Mouse (Mus musculus) layer of hippocampus, adult 2 months (tissue): ENCODE measurements around the gene Commd4. TPM values are rescaled to one million over a fixed set of nuclear protein-coding genes. Genes with fewer than 3 reads are reported as not detected.

ENCODE experiments used
- DNase-seq, 2 experiments: peaks; one replicate each; pipeline ENCODE4 v3.0.0; 2022; ENCODE audit warnings: low spot score in 2 of 2
- H3K27ac ChIP-seq: fragments of 200-600 bp; 2 replicates; pipeline ENCODE4 v1.8.1; 2022
- H3K4me3 ChIP-seq: fragments of 200-600 bp; 2 replicates; pipeline ENCODE4 v1.8.1; 2022; ENCODE audit warnings: mild to moderate bottlenecking
- CTCF ChIP-seq: fragments of 200-600 bp; conservative IDR thresholded peaks from 2 replicates; pipeline ENCODE4 v1.8.1; 2022; ENCODE audit warnings: antibody characterized with exemption, mild to moderate bottlenecking, moderate library complexity
- total RNA-seq, 2 experiments: library from RNA; stranded (reverse); gene quantifications; 2 replicates each; pipeline ENCODE4 v1.2.3; 2021

Gene Commd4
- total RNA-seq, 2 experiments from 2014 or later: 94.5 to 94.7 TPM

GRCm38 (mm10) chr9:57137777-57138176 lies 20.4 kb downstream of the Commd4 start:
- H3K4me3 ChIP-seq: no peak overlapping the region
- H3K27ac ChIP-seq: no peak overlapping the region
- no peak for DNase-seq
- TF ChIP-seq CTCF: no peak

DNA sequence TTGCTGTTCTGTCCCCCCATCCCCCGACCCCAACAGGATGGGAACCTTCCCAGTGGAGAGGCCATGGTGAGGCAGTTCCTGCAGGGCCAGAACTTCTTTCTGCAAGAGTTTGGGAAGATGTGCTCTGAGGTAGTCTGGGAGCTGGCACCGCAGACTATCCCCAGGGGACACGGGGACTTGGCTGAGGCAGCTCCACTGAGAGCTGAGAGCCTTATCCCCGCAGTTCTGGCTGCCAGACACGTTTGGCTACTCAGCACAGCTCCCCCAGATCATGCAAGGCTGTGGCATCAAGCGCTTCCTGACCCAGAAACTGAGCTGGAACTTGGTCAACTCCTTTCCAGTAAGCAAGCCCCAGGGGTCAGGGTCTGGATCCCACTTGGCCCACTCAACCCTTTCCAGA lies 20.9 kb downstream of the Commd4 start:
- Histone ChIP-seq H3K27ac (no peak overlapping the region), H3K4me3 (no peak overlapping the region)
- DNase-seq: no peak
- no peak for TF ChIP-seq CTCF

GRCm38 (mm10) chr9:57130577-57131433 lies 27.3 kb downstream of the Commd4 start, which contains the start of gene Man2c1:
TSS of gene Man2c1 (plus strand) at chr9:57130690.
- peak within 1 kb of the TSS; percentile 92 for H3K4me3 ChIP-seq
- TF ChIP-seq CTCF: peak; percentile 90
- H3K27ac ChIP-seq: peak within 1 kb of the TSS; percentile 97
- peak; percentile 90 to 94 for DNase-seq

DNA sequence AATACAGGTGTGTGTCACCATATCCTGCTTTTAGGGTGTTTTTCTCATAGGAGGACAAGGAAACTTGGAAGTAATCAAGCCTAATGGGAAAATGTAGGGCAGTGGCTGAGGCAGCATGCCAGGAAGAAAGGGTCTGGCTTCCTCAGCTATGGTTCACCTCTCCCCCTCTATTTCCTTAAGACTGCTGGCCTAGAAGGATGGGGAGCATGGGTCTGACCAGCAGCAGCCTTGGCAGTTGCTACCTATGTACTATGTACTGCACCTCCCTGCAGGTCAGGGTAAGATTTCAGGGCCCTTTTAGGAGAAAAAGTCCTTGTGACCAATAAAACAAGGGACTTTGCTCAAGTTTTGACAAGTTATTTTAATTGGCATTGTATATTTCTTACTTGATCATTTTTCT lies 28.5 kb downstream of the Commd4 start:
- Histone ChIP-seq H3K27ac (peak overlapping the region; percentile 97), H3K4me3 (peak overlapping the region; percentile 92; the same call in 1 of the 2 replicates)
- no peak for DNase-seq
- no peak for TF ChIP-seq CTCF

DNA sequence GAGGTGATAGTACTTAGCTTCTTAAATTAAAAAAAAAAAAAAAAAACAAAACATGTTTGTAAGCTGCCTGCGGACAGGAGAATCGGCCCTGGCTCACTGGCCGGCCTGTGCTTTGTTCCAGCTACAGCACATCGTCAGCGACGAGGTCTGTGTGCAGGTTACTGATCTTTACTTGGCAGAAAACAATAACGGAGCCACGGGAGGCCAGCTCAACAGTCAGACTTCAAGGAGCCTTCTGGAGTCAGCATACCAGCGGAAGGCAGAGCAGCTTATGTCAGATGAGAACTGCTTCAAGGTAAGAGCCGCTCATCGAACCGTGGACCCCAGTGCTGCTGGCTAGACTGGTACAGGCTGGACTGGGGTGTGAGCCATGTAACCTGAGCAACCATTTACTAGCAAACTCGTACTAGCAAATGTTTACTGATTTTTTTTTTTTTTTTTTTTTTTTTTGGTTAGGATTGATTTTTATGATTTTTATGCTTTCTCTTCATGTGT lies 40.8 kb downstream of the Commd4 start:
- no peak overlapping the region for H3K4me3 ChIP-seq
- H3K27ac ChIP-seq: no peak overlapping the region
- no peak for TF ChIP-seq CTCF
- DNase-seq: no peak

Other genes starting within 250 kb of the Commd4 start
- gene Snx33, start 230.0 kb downstream of the Commd4 start, total RNA-seq: 1 to 10 TPM; 7.2 to 8.9 TPM
- gene Imp3, start 220.9 kb downstream of the Commd4 start, total RNA-seq: 10 to 100 TPM; 54.9 to 56.8 TPM
- 10 to 100 TPM; 15.2 to 19.1 TPM for gene Snupn, start 207.5 kb downstream of the Commd4 start, total RNA-seq
- 10 to 100 TPM; 27.4 to 30.6 TPM for gene Ptpn9, start 163.4 kb downstream of the Commd4 start, total RNA-seq
- 10 to 100 TPM; 32.2 to 33.1 TPM for gene Sin3a, start 86.3 kb downstream of the Commd4 start, total RNA-seq
- 100 to 1,000 TPM; 162 to 175 TPM for gene Man2c1, start 27.6 kb downstream of the Commd4 start, total RNA-seq
- 10 to 100 TPM in 1 of 2 experiments, 1 to 10 TPM in 1; 8.9 to 10.2 TPM for gene Neil1, start 10.0 kb downstream of the Commd4 start, total RNA-seq
- not detected for gene Trcg1, start 78.2 kb upstream of the Commd4 start, total RNA-seq
- gene 1700017B05Rik, start 104.3 kb upstream of the Commd4 start, total RNA-seq: 10 to 100 TPM; 29.4 to 32.4 TPM